Mouse (Mus musculus): ENCODE measurements around the gene Gp1bb. TPM values are rescaled to one million over a fixed set of nuclear protein-coding genes. Genes with fewer than 3 reads are reported as not detected.

Gp1bb gene
- total and polyA plus RNA-seq, 3 experiments, result 0.14 to 0.35 TPM; not detected in 1

GRCm38 (mm10) chr16:18628206-18628947 lies 6.2 kb upstream of the Gp1bb start:
- Histone ChIP-seq H3K27me3 (ENCODE audit: control insufficient read depth in 1 of 2, insufficient read depth in 2 of 2, low read length in 2 of 2) (0 out of 4 replicates have a peak, but pooled peaks cover 0 to 1% of the 10 kb centered on the region in 2 experiments), H3K9ac (ENCODE audit: control insufficient read depth, low read depth, low read length, poor library complexity, severe bottlenecking) (peak overlapping the region; percentile 2; the same call in 1 of the 2 replicates), H3K4me3 (ENCODE audit: control insufficient read depth in 1 of 2, insufficient read depth in 1 of 2, low read depth in 2 of 2, low read length in 2 of 2) (no peak overlapping the region)

DNA sequence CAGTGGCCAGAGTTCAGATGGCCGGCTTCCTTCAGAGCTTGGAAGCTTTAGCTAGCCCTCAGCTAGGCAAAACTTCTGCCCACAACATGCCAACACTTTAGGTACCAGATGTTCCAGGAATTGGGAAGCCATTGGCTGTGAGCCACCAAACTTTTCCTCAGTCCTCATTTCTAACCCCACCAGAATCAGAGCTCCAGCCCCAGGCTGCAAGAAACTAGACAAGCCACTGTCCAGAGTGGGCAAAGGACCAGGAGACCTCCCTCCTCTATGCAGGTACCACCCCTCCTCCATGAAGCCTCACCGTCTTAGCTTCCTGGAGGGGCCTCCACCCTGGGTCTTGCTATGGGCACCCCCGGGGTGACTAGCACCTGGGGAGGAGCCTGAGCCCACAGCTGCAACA lies 5.0 kb upstream of the Gp1bb start:
- Histone ChIP-seq H3K4me1 (ENCODE audit: control insufficient read depth in 1 of 2, insufficient read depth in 2 of 2, low read length in 2 of 2) (peaks cover 4 to 20% of the 10 kb centered on the region in 2 experiments), H3K9ac (ENCODE audit: control insufficient read depth, low read depth, low read length, poor library complexity, severe bottlenecking) (no peak overlapping the region), H3K27me3 (ENCODE audit: control insufficient read depth in 1 of 2, insufficient read depth in 2 of 2, low read length in 2 of 2) (no peaks in the 10 kb centered on the region), H3K4me3 (ENCODE audit: control insufficient read depth in 1 of 2, insufficient read depth in 1 of 2, low read depth in 2 of 2, low read length in 2 of 2) (no peak overlapping the region), H3K79me2 (ENCODE audit: control insufficient read depth, insufficient read depth, low read length, poor library complexity) (peaks cover 1% of the 10 kb centered on the region; the same call in 1 of the 2 replicates), H3K36me3 (ENCODE audit: control insufficient read depth in 1 of 2, insufficient read depth in 2 of 2, low read length in 2 of 2) (peaks cover 0 to 7% of the 10 kb centered on the region in 2 experiments; a peak in 2 of 4 replicates), H3K27ac (ENCODE audit: control insufficient read depth, low read depth, low read length) (no peak overlapping the region), H3K9me3 (replicated peaks; ENCODE audit: insufficient read depth, low read length) (no peaks in the 10 kb centered on the region)
- TF ChIP-seq CHD1 (IDR thresholded peaks at IDR 0.05; ENCODE audit: low read depth, low read length), result no peak
- no peak for TF ChIP-seq UBTF (IDR thresholded peaks at IDR 0.05; ENCODE audit: borderline replicate concordance, insufficient read depth, low read depth, low read length)
- TF ChIP-seq MEF2A (IDR thresholded peaks at IDR 0.05; ENCODE audit: extremely low read depth, insufficient replicate concordance, low read depth, low read length, poor library complexity, severe bottlenecking), result no peak
- TF ChIP-seq POLR2AphosphoS5 (IDR thresholded peaks at IDR 0.05; ENCODE audit: borderline replicate concordance, low read depth, low read length), result no peak
- no peak for TF ChIP-seq TCF12 (IDR thresholded peaks at IDR 0.05; ENCODE audit: low read depth, low read length)
- no peak for TF ChIP-seq SIN3A (IDR thresholded peaks at IDR 0.05; ENCODE audit: low read length)
- TF ChIP-seq NRF1 (IDR thresholded peaks at IDR 0.05; ENCODE audit: insufficient read depth, low read depth, low read length, poor library complexity, severe bottlenecking), result no peak
- no peak for DNase-seq (ENCODE audit: low read depth, low spot score)

More at GRCm38 (mm10) chr16:18628206-18628947, 6.2 kb upstream of the Gp1bb start:
- no peak for DNase-seq (ENCODE audit: low read depth, low spot score)
- Histone ChIP-seq H3K36me3 (ENCODE audit: control insufficient read depth in 1 of 2, insufficient read depth in 2 of 2, low read length in 2 of 2) (peaks cover 0 to 7% of the 10 kb centered on the region in 2 experiments; a peak in 2 of 4 replicates), H3K27ac (ENCODE audit: control insufficient read depth, low read depth, low read length) (no peak overlapping the region), H3K9me3 (replicated peaks; ENCODE audit: insufficient read depth, low read length) (no peaks in the 10 kb centered on the region), H3K79me2 (ENCODE audit: control insufficient read depth, insufficient read depth, low read length, poor library complexity) (peaks cover 1% of the 10 kb centered on the region; the same call in 1 of the 2 replicates), H3K4me1 (ENCODE audit: control insufficient read depth in 1 of 2, insufficient read depth in 2 of 2, low read length in 2 of 2) (peaks cover 4 to 20% of the 10 kb centered on the region in 2 experiments)
- TF ChIP-seq ETS1 (IDR thresholded peaks at IDR 0.05; ENCODE audit: low read depth, low read length) (no peak), ZNF384 (IDR thresholded peaks at IDR 0.05; ENCODE audit: low read depth, low read length) (no peak), MXI1 (IDR thresholded peaks at IDR 0.05; ENCODE audit: low read depth, low read length) (no peak), MEF2A (IDR thresholded peaks at IDR 0.05; ENCODE audit: extremely low read depth, insufficient replicate concordance, low read depth, low read length, poor library complexity, severe bottlenecking) (no peak), NELFE (IDR thresholded peaks at IDR 0.05; ENCODE audit: low read depth, low read length) (no peak), KAT2A (conservative IDR thresholded peaks at IDR 0.05; ENCODE audit: low read depth, low read length) (no peak), ZC3H11A (IDR thresholded peaks at IDR 0.05; ENCODE audit: low read depth, low read length) (no peak)
